Mouse (Mus musculus): Measurements from ENCODE around the gene Fzd2.

- no peak for TF ChIP-seq CTCF (IDR thresholded peaks at IDR 0.05; ENCODE audit: low read depth)
- no peak for TF ChIP-seq EP300 (IDR thresholded peaks at IDR 0.05; ENCODE audit: low read depth)
Measured at GRCm38 (mm10) chr11:102627171-102627931, 23.2 kb downstream of the Fzd2 start.

All from liver, embryonic 14.5 days (tissue).